Mouse (Mus musculus) thymus, adult 2 months (tissue): ENCODE results near the gene Usp47. TPM values are rescaled to one million over a fixed set of nuclear protein-coding genes. Genes with fewer than 3 reads are reported as not detected.
"Not testable (repeated sequence)": the region's sequence is repeated elsewhere in the genome, so short reads cannot be mapped to it uniquely, and the experiment has no call there.

Experiments
- DNase-seq: peaks from one replicate; pipeline ENCODE4 v3.0.0; 2021
- H3K27ac ChIP-seq: fragments of 200-500 bp; 2 replicates; pipeline ENCODE4 v1.5.1; 2012; ENCODE audit warnings: low read length, control low read depth; ENCODE audit not compliant: control insufficient read depth, insufficient read depth
- H3K27me3 ChIP-seq: fragments of 200-500 bp; 2 replicates; pipeline ENCODE4 v1.6.1; 2012; ENCODE audit warnings: mild to moderate bottlenecking, low read length, moderate library complexity, mixed read lengths; ENCODE audit not compliant: control insufficient read depth, insufficient read depth
- H3K36me3 ChIP-seq: fragments of 200-500 bp; 2 replicates; pipeline ENCODE4 v1.6.1; 2012; ENCODE audit warnings: mild to moderate bottlenecking, low read length, moderate library complexity; ENCODE audit not compliant: control insufficient read depth, insufficient read depth
- H3K4me1 ChIP-seq: fragments of 200-500 bp; replicated peaks from 2 replicates; pipeline ENCODE4 v1.6.1; 2012; ENCODE audit warnings: low read length; ENCODE audit not compliant: control insufficient read depth, insufficient read depth
- H3K4me3 ChIP-seq: fragments of 200-500 bp; 2 replicates; pipeline ENCODE4 v1.5.1; 2012; ENCODE audit warnings: mild to moderate bottlenecking, low read length, control low read depth, moderate library complexity; ENCODE audit not compliant: control insufficient read depth, insufficient read depth
- CTCF ChIP-seq: fragments of 200-500 bp; IDR thresholded peaks from 2 replicates; pipeline ENCODE4 v1.5.1; 2012; ENCODE audit warnings: mild to moderate bottlenecking, control low read depth, low read length, moderate library complexity, borderline replicate concordance; ENCODE audit not compliant: control insufficient read depth, poor library complexity, insufficient read depth; ENCODE audit errors: extremely low read depth
- POLR2A ChIP-seq: fragments of 200-500 bp; IDR thresholded peaks from 2 replicates; pipeline ENCODE4 v1.6.1; 2012; ENCODE audit warnings: mild to moderate bottlenecking, low read length, control low read depth, moderate library complexity; ENCODE audit not compliant: control insufficient read depth, poor library complexity, insufficient read depth; ENCODE audit errors: extremely low read depth
- WGBS: fragments of 180-500 bp; shearing (Covaris S2); methylation state at CpG from one replicate; pipeline ENCODE4 v1.1.7; 2018; 5-methylcytosine and 5-hydroxymethylcytosine counted together
- polyA plus RNA-seq: library from polyadenylated mRNA; depleted of rRNA; stranded (reverse); fragments of >200 nt; gene quantifications from 2 replicates; pipeline ENCODE4 v1.2.3, GENCODE M21; 2012

Gene Usp47
- polyA plus RNA-seq, 1 experiment, result 13.2 TPM

- Histone ChIP-seq H3K27ac (no peak overlapping the region), H3K4me1 (no peaks in the 10 kb centered on the region), H3K36me3 (peaks cover 50% of the 10 kb centered on the region), H3K4me3 (no peak overlapping the region), H3K27me3 (no peaks in the 10 kb centered on the region)
- TF ChIP-seq POLR2A (no peak), CTCF (peak; percentile 64; the same call in 1 of the 2 replicates)
- 65% methylated on average over 4 of the region's 4 CpGs for WGBS
- DNase-seq, result peak; percentile 84
Observed at GRCm38 (mm10) chr7:112085062-112085461, 61.8 kb downstream of the Usp47 start.

DNA sequence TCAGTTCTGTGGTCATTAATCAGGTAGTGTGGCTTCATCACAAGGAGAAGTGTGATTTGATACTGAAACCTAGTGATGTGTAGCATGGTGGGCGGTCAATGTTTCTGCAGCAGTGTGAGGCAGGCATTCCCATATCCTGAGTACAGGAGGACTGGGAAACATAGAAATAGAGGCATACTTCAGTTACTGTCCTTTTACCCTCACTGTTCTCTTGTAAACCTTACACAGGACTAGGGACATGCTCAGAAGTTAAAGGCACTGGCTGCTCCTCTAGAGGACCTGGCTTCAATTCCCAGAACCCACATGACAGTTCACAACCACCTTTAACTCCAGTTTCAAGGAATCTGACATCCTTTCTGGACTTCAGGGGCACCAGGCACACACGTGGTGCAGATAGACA is 62.9 kb downstream of the Usp47 start:
- 94% methylated on average over 2 of the region's 2 CpGs for WGBS
- H3K4me1 ChIP-seq, result no peaks in the 10 kb centered on the region
- H3K27me3 ChIP-seq, result no peaks in the 10 kb centered on the region
- no peak for TF ChIP-seq CTCF
- TF ChIP-seq POLR2A, result no peak
- H3K36me3 ChIP-seq, result peaks cover 56% of the 10 kb centered on the region
- H3K27ac ChIP-seq, result no peak overlapping the region
- no peak for DNase-seq
- H3K4me3 ChIP-seq, result no peak overlapping the region

DNA sequence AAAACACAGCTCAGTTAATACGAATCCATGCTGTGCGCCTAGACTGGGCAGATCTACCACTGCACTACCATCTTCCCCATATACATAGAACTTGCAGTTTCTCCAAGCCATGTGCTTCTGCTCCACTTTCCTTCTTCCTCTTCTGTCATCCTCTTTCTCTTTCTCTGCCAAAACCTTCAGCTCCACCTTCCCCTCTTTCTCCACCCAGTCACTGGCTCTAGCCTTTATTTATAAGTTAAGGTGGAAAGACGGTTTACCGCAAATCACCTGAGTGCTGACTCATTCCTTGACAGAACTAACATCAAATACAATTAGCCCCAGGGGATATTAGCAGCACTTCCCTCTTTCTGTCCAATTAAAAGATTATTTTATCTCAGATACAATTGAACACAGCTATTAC is 71.6 kb downstream of the Usp47 start:
- not testable (repeated sequence) for H3K4me3 ChIP-seq, H3K4me1 ChIP-seq, H3K27me3 ChIP-seq, H3K27ac ChIP-seq, DNase-seq
- 86% methylated on average over 4 of the region's 4 CpGs for WGBS
- peaks cover 61% of the 10 kb centered on the region for H3K36me3 ChIP-seq

- H3K4me1 ChIP-seq, result no peaks in the 10 kb centered on the region
- H3K4me3 ChIP-seq, result no peak overlapping the region
- peaks cover 56% of the 10 kb centered on the region for H3K36me3 ChIP-seq
- WGBS, result 99% methylated on average over 2 of the region's 2 CpGs
- DNase-seq, result no peak
- no peak overlapping the region for H3K27ac ChIP-seq
- no peak for TF ChIP-seq CTCF
- no peak for TF ChIP-seq POLR2A
- no peaks in the 10 kb centered on the region for H3K27me3 ChIP-seq
Observed at GRCm38 (mm10) chr7:112100887-112101286, 77.6 kb downstream of the Usp47 start.

DNA sequence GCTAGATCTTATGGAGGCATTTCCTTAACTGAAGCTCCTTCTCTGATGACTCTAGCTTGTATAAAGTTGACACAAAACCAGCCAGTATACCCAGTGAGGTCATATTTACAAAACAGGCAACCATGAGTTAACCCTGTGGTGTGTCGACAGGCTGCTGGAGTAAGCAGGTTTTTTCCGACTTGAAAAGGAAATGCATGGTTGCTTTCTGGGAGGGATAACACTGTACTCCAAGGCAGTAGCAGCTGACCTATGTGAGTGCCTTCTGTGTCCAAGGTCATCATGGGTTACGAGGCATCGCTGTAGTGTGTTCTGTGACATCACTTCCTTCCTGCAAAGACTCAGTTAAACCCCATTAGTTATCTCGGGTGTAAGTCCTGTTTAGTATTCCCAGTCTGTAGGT is 79.6 kb downstream of the Usp47 start:
- no peak overlapping the region for H3K4me3 ChIP-seq
- no peak overlapping the region for H3K27ac ChIP-seq
- 87% methylated on average over 5 of the region's 5 CpGs for WGBS
- TF ChIP-seq POLR2A (no peak), CTCF (no peak)
- DNase-seq, result no peak
- H3K27me3 ChIP-seq, result no peaks in the 10 kb centered on the region
- no peaks in the 10 kb centered on the region for H3K4me1 ChIP-seq
- H3K36me3 ChIP-seq, result peaks cover 72% of the 10 kb centered on the region

DNA sequence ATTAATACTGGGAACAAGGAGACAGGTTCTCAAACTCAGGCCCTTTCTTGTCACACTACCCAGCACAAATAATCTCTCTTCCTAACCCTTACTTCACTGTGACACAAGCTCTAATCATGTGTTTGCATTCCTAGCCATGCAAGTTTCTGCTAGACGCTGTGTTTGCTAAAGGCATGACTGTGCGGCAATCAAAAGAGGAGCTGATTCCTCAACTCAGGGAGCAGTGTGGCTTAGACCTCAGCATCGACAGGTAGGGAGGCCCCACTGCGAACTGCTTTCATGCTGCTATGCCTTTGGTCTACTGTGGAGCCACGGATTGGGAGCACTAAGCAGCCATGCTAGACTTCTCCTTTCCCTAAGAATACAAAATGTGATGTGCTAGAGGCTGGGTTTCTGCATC is 80.5 kb downstream of the Usp47 start:
- Histone ChIP-seq H3K27me3 (no peaks in the 10 kb centered on the region), H3K4me1 (no peaks in the 10 kb centered on the region), H3K36me3 (peaks cover 74% of the 10 kb centered on the region), H3K4me3 (no peak overlapping the region), H3K27ac (no peak overlapping the region)
- WGBS, result 96% methylated on average over 5 of the region's 5 CpGs
- DNase-seq, result no peak
- TF ChIP-seq POLR2A, result no peak
- no peak for TF ChIP-seq CTCF

GRCm38 (mm10) chr7:112108757-112109156 is 85.5 kb downstream of the Usp47 start:
- H3K27me3 ChIP-seq, result no peaks in the 10 kb centered on the region
- no peak overlapping the region for H3K27ac ChIP-seq
- no peak overlapping the region for H3K4me3 ChIP-seq
- H3K4me1 ChIP-seq, result no peaks in the 10 kb centered on the region
- peaks cover 62% of the 10 kb centered on the region for H3K36me3 ChIP-seq
- TF ChIP-seq POLR2A (no peak), CTCF (no peak)
- DNase-seq, result no peak
